Mouse (Mus musculus) megakaryocyte, embryonic 14.5 days (primary cell): ENCODE results near the gene Mtmr3.

ENCODE experiments used
- FLI1 ChIP-seq: IDR thresholded peaks from 2 replicates; pipeline ENCODE4 v1.6.1; 2012; ENCODE audit warnings: low read length, inconsistent platforms, mixed read lengths
- GATA1 ChIP-seq: IDR thresholded peaks from 3 replicates; pipeline ENCODE4 v1.6.1; 2012; ENCODE audit warnings: mixed read lengths, low read length, inconsistent platforms, borderline replicate concordance

- no peak for TF ChIP-seq GATA1
- TF ChIP-seq FLI1 = no peak
Observed at GRCm38 (mm10) chr11:4437318-4437717, 157.3 kb downstream of the Mtmr3 start.
